Mouse (Mus musculus): ENCODE results near the gene Snx22. TPM values are rescaled to one million over a fixed set of nuclear protein-coding genes. Genes with fewer than 3 reads are reported as not detected.

Gene Snx22
- total RNA-seq, 2 experiments from 2014 or later, result 4.9 to 6.3 TPM

- DNase-seq (ENCODE audit: extremely low spot score in 1 of 2, low spot score in 1 of 2), result no peak
These were observed 632 bp upstream of the Snx22 start for GRCm38 (mm10) chr9:66070151-66070550.

- DNase-seq (ENCODE audit: extremely low spot score in 1 of 2, low spot score in 1 of 2), result no peak
These were observed 538 bp downstream of the Snx22 start for GRCm38 (mm10) chr9:66068971-66069391.

- DNase-seq (ENCODE audit: extremely low spot score in 1 of 2, low spot score in 1 of 2), result no peak
These were observed 1.5 kb downstream of the Snx22 start for GRCm38 (mm10) chr9:66068056-66068455.

- no peak for DNase-seq (ENCODE audit: extremely low spot score in 1 of 2, low spot score in 1 of 2)
These were observed 2.0 kb downstream of the Snx22 start for GRCm38 (mm10) chr9:66067542-66067941.

- DNase-seq (ENCODE audit: extremely low spot score in 1 of 2, low spot score in 1 of 2), result no peak
These were observed 2.7 kb downstream of the Snx22 start for GRCm38 (mm10) chr9:66066791-66067190.

- DNase-seq (ENCODE audit: extremely low spot score in 1 of 2, low spot score in 1 of 2), result no peak
These were observed 5.2 kb downstream of the Snx22 start for GRCm38 (mm10) chr9:66064316-66064715.

GRCm38 (mm10) chr9:66063446-66063845 is 6.1 kb downstream of the Snx22 start:
- DNase-seq (ENCODE audit: extremely low spot score in 1 of 2, low spot score in 1 of 2), result no peak

- DNase-seq (ENCODE audit: extremely low spot score in 1 of 2, low spot score in 1 of 2), result no peak
These were observed 7.9 kb downstream of the Snx22 start for GRCm38 (mm10) chr9:66061656-66062055.

- no peak for DNase-seq (ENCODE audit: extremely low spot score in 1 of 2, low spot score in 1 of 2)
These were observed 8.5 kb downstream of the Snx22 start for GRCm38 (mm10) chr9:66060986-66061385.

- DNase-seq (ENCODE audit: extremely low spot score in 1 of 2, low spot score in 1 of 2), result no peak
These were observed 9.2 kb downstream of the Snx22 start for GRCm38 (mm10) chr9:66060308-66060647.

- DNase-seq (ENCODE audit: extremely low spot score in 1 of 2, low spot score in 1 of 2), result peak; percentile 89 to 96
These were observed 9.8 kb downstream of the Snx22 start, which contains the start of gene Ppib for GRCm38 (mm10) chr9:66059583-66060307. Gene Ppib (plus strand): TSS chr9:66060222.

GRCm38 (mm10) chr9:66053620-66054019 is 15.9 kb downstream of the Snx22 start:
- no peak for DNase-seq (ENCODE audit: extremely low spot score in 1 of 2, low spot score in 1 of 2)

GRCm38 (mm10) chr9:66052731-66053130 is 16.8 kb downstream of the Snx22 start:
- DNase-seq (ENCODE audit: extremely low spot score in 1 of 2, low spot score in 1 of 2), result no peak

- DNase-seq (ENCODE audit: extremely low spot score in 1 of 2, low spot score in 1 of 2), result no peak
These were observed 18.0 kb downstream of the Snx22 start for GRCm38 (mm10) chr9:66051493-66051892.

GRCm38 (mm10) chr9:66049931-66050601 is 19.5 kb downstream of the Snx22 start:
- DNase-seq (ENCODE audit: extremely low spot score in 1 of 2, low spot score in 1 of 2), result no peak

GRCm38 (mm10) chr9:66043241-66043640 is 26.3 kb downstream of the Snx22 start:
- no peak for DNase-seq (ENCODE audit: extremely low spot score in 1 of 2, low spot score in 1 of 2)

- DNase-seq (ENCODE audit: extremely low spot score in 1 of 2, low spot score in 1 of 2), result no peak
These were observed 27.2 kb downstream of the Snx22 start for GRCm38 (mm10) chr9:66042331-66042730.

- peak in 1 of 2 experiments; percentile 22 for DNase-seq (ENCODE audit: extremely low spot score in 1 of 2, low spot score in 1 of 2)
These were observed 28.7 kb downstream of the Snx22 start for GRCm38 (mm10) chr9:66040801-66041200.

GRCm38 (mm10) chr9:66039290-66039689 is 30.2 kb downstream of the Snx22 start:
- DNase-seq (ENCODE audit: extremely low spot score in 1 of 2, low spot score in 1 of 2), result no peak

GRCm38 (mm10) chr9:66038581-66038980 is 30.9 kb downstream of the Snx22 start:
- no peak for DNase-seq (ENCODE audit: extremely low spot score in 1 of 2, low spot score in 1 of 2)

- no peak for DNase-seq (ENCODE audit: extremely low spot score in 1 of 2, low spot score in 1 of 2)
These were observed 31.4 kb downstream of the Snx22 start for GRCm38 (mm10) chr9:66038082-66038481.

GRCm38 (mm10) chr9:66020601-66021000 is 48.9 kb downstream of the Snx22 start:
- DNase-seq (ENCODE audit: extremely low spot score in 1 of 2, low spot score in 1 of 2), result no peak
